Mouse (Mus musculus): ENCODE measurements around the gene Sirt2. TPM values are rescaled to one million over a fixed set of nuclear protein-coding genes. Genes with fewer than 3 reads are reported as not detected.

Sirt2 gene
- polyA plus RNA-seq, 1 experiment = 104 TPM

DNA sequence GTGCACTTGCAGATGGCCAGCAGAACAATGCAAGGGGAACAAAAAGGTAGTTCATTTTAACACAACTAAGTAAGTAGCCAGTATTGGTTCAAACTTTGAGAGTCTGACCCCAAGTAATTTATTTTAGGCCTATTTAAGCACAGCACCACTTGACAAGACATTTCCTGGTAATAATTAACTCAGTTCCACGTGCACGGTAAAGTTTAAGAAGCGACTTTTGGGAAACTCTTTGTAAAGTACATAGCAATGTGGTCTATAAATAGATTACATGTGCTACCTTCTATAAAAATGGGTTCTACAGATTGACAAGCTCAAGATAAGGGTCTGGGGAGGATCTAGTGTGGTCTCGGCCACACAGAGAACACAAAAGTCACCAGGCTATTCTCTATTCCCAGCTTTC, 37.2 kb downstream of the Sirt2 start:
- Histone ChIP-seq H3K27me3 (ENCODE audit: control insufficient read depth, insufficient read depth, low read length) (no peaks in the 10 kb centered on the region), H3K4me1 (replicated peaks; ENCODE audit: control insufficient read depth, insufficient read depth, low read length) (peaks cover 32% of the 10 kb centered on the region), H3K36me3 (ENCODE audit: control insufficient read depth, insufficient read depth, low read length) (peaks cover 2% of the 10 kb centered on the region; the same call in 1 of the 2 replicates), H3K4me3 (ENCODE audit: control insufficient read depth, insufficient read depth, low read length) (no peak overlapping the region), H3K27ac (ENCODE audit: control insufficient read depth, insufficient read depth, low read length) (no peak overlapping the region)
- no peak for DNase-seq
- 95% methylated on average over 4 of the region's 4 CpGs for WGBS
- TF ChIP-seq CTCF (IDR thresholded peaks at IDR 0.05; ENCODE audit: borderline replicate concordance, control insufficient read depth, extremely low read depth, insufficient read depth, low read length, poor library complexity) = no peak
- TF ChIP-seq POLR2A (IDR thresholded peaks at IDR 0.05; ENCODE audit: control insufficient read depth, extremely low read depth, insufficient read depth, low read length, poor library complexity) = no peak

GRCm38 (mm10) chr7:28806869-28807268, 40.3 kb downstream of the Sirt2 start:
- DNase-seq = no peak
- H3K4me1 ChIP-seq (replicated peaks; ENCODE audit: control insufficient read depth, insufficient read depth, low read length) = peaks cover 20% of the 10 kb centered on the region
- no peaks in the 10 kb centered on the region for H3K27me3 ChIP-seq (ENCODE audit: control insufficient read depth, insufficient read depth, low read length)
- no peak overlapping the region for H3K4me3 ChIP-seq (ENCODE audit: control insufficient read depth, insufficient read depth, low read length)
- H3K27ac ChIP-seq (ENCODE audit: control insufficient read depth, insufficient read depth, low read length) = no peak overlapping the region
- no peaks in the 10 kb centered on the region for H3K36me3 ChIP-seq (ENCODE audit: control insufficient read depth, insufficient read depth, low read length)
- TF ChIP-seq CTCF (IDR thresholded peaks at IDR 0.05; ENCODE audit: borderline replicate concordance, control insufficient read depth, extremely low read depth, insufficient read depth, low read length, poor library complexity) (no peak), POLR2A (IDR thresholded peaks at IDR 0.05; ENCODE audit: control insufficient read depth, extremely low read depth, insufficient read depth, low read length, poor library complexity) (no peak)
- 75% methylated on average over 4 of the region's 4 CpGs for whole genome bisulfite sequencing

DNA sequence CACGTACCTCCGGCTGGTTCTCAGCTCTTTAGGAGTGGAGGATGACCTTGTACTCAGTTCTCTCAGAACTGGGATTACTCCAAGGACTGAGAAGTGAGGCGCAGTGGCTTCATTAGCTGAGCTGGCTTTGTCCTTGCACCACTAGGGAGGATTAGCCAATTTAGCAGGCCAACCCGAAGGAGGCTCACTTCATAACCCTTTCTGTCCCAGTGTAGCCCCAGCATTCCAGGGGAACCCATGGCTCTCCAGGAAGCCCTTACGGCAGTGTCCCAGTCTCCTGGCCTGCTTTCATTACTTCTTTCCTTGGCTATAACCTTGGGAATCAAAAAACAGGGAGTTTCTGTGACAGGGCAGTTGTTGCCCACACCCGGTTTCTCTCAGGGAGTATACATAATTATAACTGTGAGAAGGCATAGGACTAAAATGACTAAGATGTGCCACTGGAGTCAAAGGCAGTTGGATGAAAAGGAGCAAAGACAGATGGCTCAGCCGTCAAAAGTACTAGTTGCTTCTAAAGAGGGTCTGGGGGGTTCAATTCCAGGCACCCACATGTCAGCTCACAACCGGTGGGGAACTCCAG, 41.2 kb downstream of the Sirt2 start:
- H3K27ac ChIP-seq (ENCODE audit: control insufficient read depth, insufficient read depth, low read length) = peak overlapping the region; percentile 95
- no peaks in the 10 kb centered on the region; the same call in 1 of the 2 replicates for H3K36me3 ChIP-seq (ENCODE audit: control insufficient read depth, insufficient read depth, low read length)
- H3K4me3 ChIP-seq (ENCODE audit: control insufficient read depth, insufficient read depth, low read length) = peak overlapping the region; percentile 74
- H3K27me3 ChIP-seq (ENCODE audit: control insufficient read depth, insufficient read depth, low read length) = no peaks in the 10 kb centered on the region
- WGBS = 68% methylated on average over 8 of the region's 8 CpGs
- TF ChIP-seq CTCF (IDR thresholded peaks at IDR 0.05; ENCODE audit: borderline replicate concordance, control insufficient read depth, extremely low read depth, insufficient read depth, low read length, poor library complexity) = no peak
- TF ChIP-seq POLR2A (IDR thresholded peaks at IDR 0.05; ENCODE audit: control insufficient read depth, extremely low read depth, insufficient read depth, low read length, poor library complexity) = no peak
- peaks cover 25% of the 10 kb centered on the region for H3K4me1 ChIP-seq (replicated peaks; ENCODE audit: control insufficient read depth, insufficient read depth, low read length)
- no peak for DNase-seq

DNA sequence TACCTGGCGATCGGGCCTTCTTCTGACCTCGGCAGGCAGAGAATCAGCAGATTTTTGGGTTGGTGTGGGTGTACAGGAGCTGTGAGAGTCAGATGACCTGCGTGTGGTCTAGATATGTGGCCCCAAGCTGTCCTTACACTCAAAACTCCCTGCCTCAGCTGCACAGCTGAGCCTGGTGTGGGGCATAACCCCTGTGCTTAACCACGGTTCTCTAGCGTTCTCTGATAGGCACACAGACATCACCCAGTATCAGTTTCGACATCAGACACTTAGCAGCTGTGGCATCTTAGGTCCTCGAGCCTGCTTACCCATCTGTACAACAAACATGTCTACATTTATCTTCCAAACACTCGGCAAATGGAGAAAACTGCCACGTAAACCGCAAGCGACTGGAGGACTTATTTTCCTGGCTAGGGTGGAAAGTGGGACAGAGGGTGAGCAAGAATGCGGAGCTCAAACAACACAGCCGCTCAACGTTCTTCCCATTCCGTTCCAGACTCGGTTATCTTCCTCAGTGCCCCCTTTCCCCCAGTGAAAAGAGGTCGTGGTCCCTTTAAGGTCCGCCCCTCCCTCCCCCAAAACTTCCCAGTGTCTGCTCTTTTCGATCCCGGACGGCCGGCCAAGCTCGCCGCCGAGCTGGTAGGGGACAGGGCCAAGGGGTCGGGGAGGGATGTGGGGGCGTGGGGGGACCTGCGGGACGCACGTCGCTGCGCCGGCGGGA, 41.8 kb downstream of the Sirt2 start, which contains the start of gene Hnrnpl:
TSS of gene Hnrnpl (plus strand) at position 321 of the 721 bp plus-strand sequence.
- Histone ChIP-seq H3K4me1 (replicated peaks; ENCODE audit: control insufficient read depth, insufficient read depth, low read length) (peaks cover 23% of the 10 kb centered on the region), H3K27ac (ENCODE audit: control insufficient read depth, insufficient read depth, low read length) (peak within 1 kb of the TSS; percentile 95), H3K36me3 (ENCODE audit: control insufficient read depth, insufficient read depth, low read length) (peaks cover 4% of the 10 kb centered on the region), H3K4me3 (ENCODE audit: control insufficient read depth, insufficient read depth, low read length) (peak within 1 kb of the TSS; percentile 74), H3K27me3 (ENCODE audit: control insufficient read depth, insufficient read depth, low read length) (no peaks in the 10 kb centered on the region)
- no peak for TF ChIP-seq CTCF (IDR thresholded peaks at IDR 0.05; ENCODE audit: borderline replicate concordance, control insufficient read depth, extremely low read depth, insufficient read depth, low read length, poor library complexity)
- no peak for TF ChIP-seq POLR2A (IDR thresholded peaks at IDR 0.05; ENCODE audit: control insufficient read depth, extremely low read depth, insufficient read depth, low read length, poor library complexity)
- peak; percentile 52 for DNase-seq
- 3% methylated on average over 35 of the region's 35 CpGs for WGBS

DNA sequence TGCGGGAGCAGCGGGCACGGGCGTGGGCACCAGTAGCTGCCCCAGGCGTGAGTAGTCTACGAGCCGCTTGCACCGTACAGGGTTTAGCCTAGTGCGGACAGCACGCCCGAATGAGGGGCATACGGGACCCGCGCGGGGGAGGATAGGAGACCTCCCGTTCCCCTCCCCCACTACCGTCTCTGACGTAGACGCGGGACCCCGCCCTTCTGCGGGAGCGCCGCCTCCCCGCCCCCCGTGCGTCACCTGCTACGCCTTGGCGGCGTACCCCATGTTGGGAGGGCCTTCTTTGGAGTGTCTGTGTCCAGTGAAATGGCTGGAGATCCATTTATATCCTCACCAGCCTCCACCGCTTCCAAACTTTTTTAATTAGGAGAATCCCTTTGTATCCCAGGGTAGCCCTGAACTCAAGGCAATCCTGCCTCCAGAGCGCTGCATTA, 42.4 kb downstream of the Sirt2 start:
- DNase-seq = peak; percentile 97
- peaks cover 10% of the 10 kb centered on the region for H3K36me3 ChIP-seq (ENCODE audit: control insufficient read depth, insufficient read depth, low read length)
- peak overlapping the region; percentile 95 for H3K27ac ChIP-seq (ENCODE audit: control insufficient read depth, insufficient read depth, low read length)
- no peaks in the 10 kb centered on the region for H3K27me3 ChIP-seq (ENCODE audit: control insufficient read depth, insufficient read depth, low read length)
- peak overlapping the region; percentile 74 for H3K4me3 ChIP-seq (ENCODE audit: control insufficient read depth, insufficient read depth, low read length)
- TF ChIP-seq POLR2A (IDR thresholded peaks at IDR 0.05; ENCODE audit: control insufficient read depth, extremely low read depth, insufficient read depth, low read length, poor library complexity) = peak; percentile 91
- TF ChIP-seq CTCF (IDR thresholded peaks at IDR 0.05; ENCODE audit: borderline replicate concordance, control insufficient read depth, extremely low read depth, insufficient read depth, low read length, poor library complexity) = no peak
- WGBS = 0% methylated on average over 32 of the region's 32 CpGs
- peaks cover 22% of the 10 kb centered on the region for H3K4me1 ChIP-seq (replicated peaks; ENCODE audit: control insufficient read depth, insufficient read depth, low read length)

- Histone ChIP-seq H3K27ac (ENCODE audit: control insufficient read depth, insufficient read depth, low read length) (peak overlapping the region; percentile 93), H3K4me3 (ENCODE audit: control insufficient read depth, insufficient read depth, low read length) (peak overlapping the region; percentile 74), H3K36me3 (ENCODE audit: control insufficient read depth, insufficient read depth, low read length) (peaks cover 16% of the 10 kb centered on the region), H3K4me1 (replicated peaks; ENCODE audit: control insufficient read depth, insufficient read depth, low read length) (peaks cover 22% of the 10 kb centered on the region), H3K27me3 (ENCODE audit: control insufficient read depth, insufficient read depth, low read length) (no peaks in the 10 kb centered on the region)
- WGBS = under 1% methylated on average over 35 of the region's 35 CpGs
- DNase-seq = peak; percentile 73
- TF ChIP-seq POLR2A (IDR thresholded peaks at IDR 0.05; ENCODE audit: control insufficient read depth, extremely low read depth, insufficient read depth, low read length, poor library complexity) (no peak), CTCF (IDR thresholded peaks at IDR 0.05; ENCODE audit: borderline replicate concordance, control insufficient read depth, extremely low read depth, insufficient read depth, low read length, poor library complexity) (no peak)
These were observed 43.0 kb downstream of the Sirt2 start for GRCm38 (mm10) chr7:28809401-28810089.
